Mouse (Mus musculus): ENCODE data around the gene Olfr455. TPM values are rescaled to one million over a fixed set of nuclear protein-coding genes. Genes with fewer than 3 reads are reported as not detected.

The Olfr455 gene
- total RNA-seq, 2 experiments from 2014 or later, result not detected

GRCm38 (mm10) chr6:42509311-42509710 is 38.1 kb downstream of the Olfr455 start:
- intact Hi-C loops (cut with DNase I), result no loop called here

GRCm38 (mm10) chr6:42503478-42503877 is 43.9 kb downstream of the Olfr455 start:
- DNase-seq (ENCODE audit: low spot score), result no peak
- intact Hi-C loops (cut with DNase I), result no loop called here

More at GRCm38 (mm10) chr6:42509311-42509710, 38.1 kb downstream of the Olfr455 start:
- DNase-seq (ENCODE audit: low spot score), result no peak

GRCm38 (mm10) chr6:42489731-42490130 is 57.7 kb downstream of the Olfr455 start:
- DNase-seq (ENCODE audit: low spot score), result no peak
- intact Hi-C loops (cut with DNase I), result no loop called here

GRCm38 (mm10) chr6:42487114-42487513 is 60.3 kb downstream of the Olfr455 start, which contains the start of gene Olfr456:
Olfr456 (minus strand) TSS chr6:42487214.
- intact Hi-C loops (cut with DNase I), result no loop called here
- no peak for DNase-seq (ENCODE audit: low spot score)

Other genes with a start within 250 kb of the Olfr455 start
- gene Fam131b, start 222.9 kb downstream of the Olfr455 start, total RNA-seq (2021), result 1 to 10 TPM in 1 of 2 experiments, under 1 TPM in 1; 0.59 to 1.1 TPM
- 10 to 100 TPM; 57.1 to 59.8 TPM for gene Zyx, start 198.0 kb downstream of the Olfr455 start, total RNA-seq (2021)
- under 1 TPM; 0.26 to 0.31 TPM for gene Epha1, start 174.3 kb downstream of the Olfr455 start, total RNA-seq (2021)
- under 1 TPM in 1 of 2 experiments, not detected in 1; 0.39 TPM for gene Tas2r143, start 147.3 kb downstream of the Olfr455 start, total RNA-seq (2021)
- gene Tas2r135, start 142.2 kb downstream of the Olfr455 start, total RNA-seq (2021), result not detected
- not detected for gene Tas2r126, start 113.1 kb downstream of the Olfr455 start, total RNA-seq (2021)
- gene Olfr458, start 82.4 kb downstream of the Olfr455 start, total RNA-seq (2021), result not detected
- not detected for gene Olfr457, start 71.3 kb downstream of the Olfr455 start, total RNA-seq (2021)
- gene Olfr456, start 60.4 kb downstream of the Olfr455 start, total RNA-seq (2021), result not detected
- gene Tcaf3, start 50.1 kb upstream of the Olfr455 start, total RNA-seq (2021), result not detected
- 1 to 10 TPM; 3.3 to 3.6 TPM for gene Tcaf2, start 97.7 kb upstream of the Olfr455 start, total RNA-seq (2021)
- gene Tcaf1, start 162.5 kb upstream of the Olfr455 start, total RNA-seq (2021), result 10 to 100 TPM; 12.3 to 15.9 TPM
- not detected for gene Olfr453, start 191.8 kb upstream of the Olfr455 start, total RNA-seq (2021)
- gene Olfr38, start 208.8 kb upstream of the Olfr455 start, total RNA-seq (2021), result not detected
- not detected for gene Olfr452, start 237.5 kb upstream of the Olfr455 start, total RNA-seq (2021)

Data from heart, postnatal 25 days (tissue).